Mouse (Mus musculus) lung, postnatal 10 days (tissue): Measurements from ENCODE around the gene Nup210l.

Experiments
- DNase-seq: peaks from one replicate; pipeline ENCODE4 v3.0.0; 2021

Nup210l gene

GRCm38 (mm10) chr3:90103938-90104337, at the start of gene Nup210l:
Nup210l (plus strand) TSS chr3:90104132.
- DNase-seq, result no peak

DNA sequence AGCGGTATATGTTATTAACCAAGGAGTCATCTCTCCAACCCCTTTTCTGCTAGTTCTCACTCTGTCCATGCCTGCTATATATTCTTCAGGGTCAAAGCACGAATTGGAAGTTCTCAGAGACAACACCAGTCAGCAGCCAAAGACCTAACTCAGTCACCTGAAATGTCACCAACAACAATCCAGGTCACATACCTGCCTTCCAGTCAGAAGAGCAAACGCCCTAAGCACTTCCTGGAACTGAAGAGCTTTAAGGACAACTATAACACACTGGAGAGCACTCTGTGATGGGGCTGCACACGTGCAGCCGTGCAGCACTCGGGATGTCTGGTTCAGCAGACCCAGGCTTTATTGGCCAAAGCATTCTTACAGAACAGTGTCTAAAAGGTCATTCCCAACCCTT, 42.4 kb upstream of the Nup210l start:
- DNase-seq, result no peak

- no peak for DNase-seq
Observed at GRCm38 (mm10) chr3:90062539-90062938, 41.4 kb upstream of the Nup210l start.

- no peak for DNase-seq
Observed at GRCm38 (mm10) chr3:90064383-90064782, 39.5 kb upstream of the Nup210l start.

DNA sequence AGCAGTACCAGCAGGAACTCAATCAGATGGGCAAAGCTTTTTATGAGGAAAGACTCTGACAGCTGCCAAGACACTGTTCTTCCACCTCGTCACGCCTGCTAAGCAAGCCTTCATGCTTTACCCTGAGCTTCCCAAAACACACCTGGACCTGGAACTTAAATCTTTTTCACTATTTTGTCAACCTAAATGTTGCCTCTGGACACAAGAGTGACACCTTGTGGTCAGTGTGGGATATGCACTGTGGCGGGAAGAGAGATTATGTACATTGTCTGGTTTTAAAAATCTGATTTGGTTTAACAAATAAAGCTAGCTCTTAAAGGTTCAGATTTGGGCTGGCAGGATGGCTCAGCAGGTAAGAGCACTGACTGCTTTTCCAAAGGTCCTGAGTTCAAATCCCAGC, 38.4 kb upstream of the Nup210l start:
- DNase-seq, result peak; percentile 66

- no peak for DNase-seq
Observed at GRCm38 (mm10) chr3:90067851-90068250, 36.1 kb upstream of the Nup210l start.

DNA sequence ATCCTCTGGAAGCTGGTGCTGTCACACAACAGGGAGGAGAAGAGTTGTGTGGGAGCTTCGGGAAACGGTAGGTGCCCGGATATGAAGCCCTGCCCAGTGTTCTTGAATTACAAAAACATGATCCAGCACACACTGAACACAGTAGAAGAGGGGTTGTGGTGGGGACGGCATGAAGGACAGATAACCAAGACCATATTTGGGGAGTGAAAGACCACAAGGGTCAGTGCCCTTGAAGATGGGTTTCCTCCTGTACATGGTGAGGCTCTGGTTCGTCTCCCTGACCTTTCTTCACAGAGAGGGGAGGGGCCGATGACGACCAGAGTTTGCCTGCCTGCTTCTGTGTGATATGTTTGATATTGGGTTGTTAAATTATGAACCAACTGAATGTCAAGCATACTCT, 34.2 kb upstream of the Nup210l start:
- DNase-seq, result no peak

GRCm38 (mm10) chr3:90072294-90072693, 31.6 kb upstream of the Nup210l start, which contains the start of gene Tpm3:
Tpm3 (plus strand) TSS chr3:90072649.
- no peak for DNase-seq

DNA sequence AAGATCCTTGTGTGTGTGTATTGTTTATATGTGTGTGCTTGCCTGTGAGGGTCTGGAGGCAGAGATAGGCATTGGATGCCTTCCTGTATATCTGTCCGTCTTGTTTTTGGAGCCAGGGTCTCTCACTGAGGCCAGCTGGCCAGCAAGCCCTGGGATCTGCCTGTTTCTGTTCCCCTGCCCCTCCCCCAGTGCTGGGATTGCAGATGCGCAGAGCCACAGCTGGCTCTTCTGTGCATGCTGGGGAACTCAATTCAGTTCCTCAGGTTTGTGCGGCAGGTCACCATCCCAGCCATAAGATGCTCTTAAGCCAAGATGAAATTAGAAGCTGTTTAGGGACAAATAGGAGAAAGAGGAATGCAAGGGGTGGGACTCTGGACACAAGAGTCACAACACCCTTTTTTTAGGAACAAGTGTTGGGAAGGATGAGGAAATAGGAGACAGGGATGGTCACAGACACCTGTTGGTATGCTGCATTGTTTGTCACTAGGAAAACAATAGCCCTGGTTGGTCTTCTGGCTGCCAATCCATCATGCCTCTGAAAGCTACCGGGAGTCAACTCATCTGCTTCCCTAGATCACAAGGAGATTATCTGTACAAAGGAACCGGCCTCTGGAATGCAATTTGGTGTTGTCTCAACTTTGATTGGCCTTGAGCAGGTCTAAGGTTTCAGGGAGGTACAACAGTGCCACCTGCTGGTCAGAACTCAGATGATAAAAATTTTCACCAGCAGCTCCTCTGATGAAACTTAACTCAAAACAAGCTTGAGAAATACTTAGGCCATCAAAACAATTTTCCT, 26.8 kb upstream of the Nup210l start:
- DNase-seq, result peak; percentile 91

- no peak for DNase-seq
Observed at GRCm38 (mm10) chr3:90078224-90078623, 25.7 kb upstream of the Nup210l start.

- peak; percentile 99 for DNase-seq
Observed at GRCm38 (mm10) chr3:90079133-90079762, 24.7 kb upstream of the Nup210l start.

GRCm38 (mm10) chr3:90079763-90080497, 24.0 kb upstream of the Nup210l start:
- peak; percentile 89 for DNase-seq

DNA sequence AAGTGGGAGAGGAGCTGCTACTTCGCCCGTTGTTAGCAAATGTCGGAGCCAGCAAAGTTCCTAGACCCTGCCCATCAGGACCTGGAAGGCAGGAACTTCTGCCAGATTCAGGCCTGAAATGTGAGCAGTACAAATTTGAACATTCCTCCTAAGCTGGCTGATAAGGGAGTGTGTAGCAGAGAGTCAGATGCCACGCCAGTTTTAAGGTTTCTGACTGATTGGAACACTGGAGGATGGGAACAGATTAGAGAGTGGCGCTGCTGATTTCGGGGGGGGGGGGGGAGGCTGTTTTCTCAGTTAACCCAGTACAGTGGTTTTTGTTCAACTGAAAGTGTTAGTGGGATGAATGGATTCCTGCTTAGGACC, 23.5 kb upstream of the Nup210l start:
- DNase-seq, result no peak

GRCm38 (mm10) chr3:90081365-90082240, 22.3 kb upstream of the Nup210l start:
- DNase-seq, result peak; percentile 26

DNA sequence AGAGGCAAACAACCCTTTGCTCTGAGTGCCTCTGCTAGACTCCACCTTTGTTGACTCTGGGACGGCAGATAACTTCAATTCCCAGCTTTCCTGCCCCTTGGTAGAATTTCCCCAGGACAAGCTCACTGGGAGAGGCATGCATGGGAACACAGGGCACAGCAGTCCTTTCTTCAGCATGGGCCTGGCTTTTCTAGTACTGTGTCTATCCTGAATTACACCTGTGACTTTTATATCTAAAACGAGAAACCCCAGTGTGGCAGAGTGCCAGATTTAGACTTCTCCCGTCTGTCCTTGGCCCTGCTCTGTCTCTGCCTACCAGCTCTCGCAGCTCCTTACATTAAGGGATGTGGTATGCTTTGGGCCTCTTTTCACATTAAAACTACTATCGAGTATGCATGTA, 20.9 kb upstream of the Nup210l start:
- DNase-seq, result peak; percentile 40

- peak; percentile 49 for DNase-seq
Observed at GRCm38 (mm10) chr3:90083698-90084324, 20.1 kb upstream of the Nup210l start.

- DNase-seq, result peak; percentile 50
Observed at GRCm38 (mm10) chr3:90084790-90085189, 19.1 kb upstream of the Nup210l start.

DNA sequence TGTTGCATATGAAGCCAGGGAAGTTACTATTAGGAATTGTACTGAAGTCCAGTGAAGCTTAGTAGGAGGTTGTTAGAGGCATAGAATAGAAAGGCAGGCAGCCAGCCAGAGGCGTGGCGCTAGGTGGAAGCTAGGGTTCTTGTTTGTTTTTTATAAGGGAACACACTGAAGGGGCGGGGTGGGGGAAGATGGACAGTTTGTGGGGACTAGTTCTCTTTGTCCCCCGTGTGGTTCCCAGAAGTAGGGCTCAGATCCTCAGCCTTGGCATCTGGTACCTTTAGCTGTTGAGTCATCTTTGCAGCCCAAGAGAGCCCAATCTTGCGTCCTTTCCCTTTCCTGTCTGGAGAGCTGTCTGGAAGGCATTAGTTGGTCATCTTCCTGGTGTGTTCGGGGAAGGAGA, 18.7 kb upstream of the Nup210l start:
- DNase-seq, result peak; percentile 60

- no peak for DNase-seq
Observed at GRCm38 (mm10) chr3:90086068-90086467, 17.9 kb upstream of the Nup210l start.

- peak; percentile 33 for DNase-seq
Observed at GRCm38 (mm10) chr3:90088617-90089016, 15.3 kb upstream of the Nup210l start.

DNA sequence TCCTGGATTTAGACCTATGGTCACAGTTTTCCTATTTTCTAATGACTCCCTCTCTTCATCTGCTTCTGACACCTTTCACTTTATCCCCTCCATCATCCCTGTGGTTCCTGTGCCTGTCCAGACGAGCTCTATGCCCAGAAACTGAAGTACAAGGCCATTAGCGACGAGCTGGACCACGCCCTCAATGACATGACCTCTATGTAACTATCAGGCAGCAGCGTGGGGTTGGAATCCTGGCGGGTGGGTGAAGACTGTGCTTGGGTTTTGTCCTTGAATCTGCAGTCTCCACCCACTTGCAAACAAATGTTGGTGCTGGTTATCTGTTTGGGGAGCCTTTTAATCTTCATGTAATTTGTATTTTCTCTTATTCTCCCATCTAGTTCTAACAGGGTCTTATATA, 13.0 kb upstream of the Nup210l start:
- DNase-seq, result no peak

- no peak for DNase-seq
Observed at GRCm38 (mm10) chr3:90094453-90094852, 9.5 kb upstream of the Nup210l start.
